Mouse (Mus musculus) MEL (cell line): ENCODE measurements at regions not wholly inside any gene's neighbourhood (a gene's known extent, or its start where the extent isn't known, plus 50 kb on each side); places are given as distances from the start of the nearest gene placed in this dataset.

Experiments
- DNase-seq: peaks from one replicate; pipeline ENCODE4 v3.0.0; 2011; ENCODE audit warnings: low read depth, low spot score
- H3K27ac ChIP-seq: 2 replicates; pipeline ENCODE4 v1.5.1; 2012; ENCODE audit warnings: low read depth, mild to moderate bottlenecking, control low read depth, low read length, moderate library complexity; ENCODE audit not compliant: control insufficient read depth
- H3K27me3 ChIP-seq, 2 experiments: fragments of 150-350 bp in 1 of 2; sonication (generic) in 1 of 2; 2 replicates each; pipeline ENCODE4 v1.6.1; 2012; ENCODE audit warnings: low read length in 2 of 2, mild to moderate bottlenecking in 2 of 2, improper control_type of control experiment in 1 of 2, moderate library complexity in 1 of 2; ENCODE audit not compliant: insufficient read depth in 2 of 2, control insufficient read depth in 1 of 2
- H3K36me3 ChIP-seq, 2 experiments: 2 replicates each; pipeline ENCODE4 v1.6.1; 2012 to 2014; ENCODE audit warnings: low read length in 2 of 2, improper control_type of control experiment in 1 of 2, inconsistent platforms in 1 of 2, mild to moderate bottlenecking in 1 of 2; ENCODE audit not compliant: insufficient read depth in 2 of 2, control insufficient read depth in 1 of 2
- H3K4me1 ChIP-seq, 2 experiments: fragments of 150-350 bp in 1 of 2; sonication (generic) in 1 of 2; 2 replicates each; pipeline ENCODE4 v1.6.1; 2012; ENCODE audit warnings: low read length in 2 of 2, improper control_type of control experiment in 1 of 2, mild to moderate bottlenecking in 1 of 2; ENCODE audit not compliant: insufficient read depth in 2 of 2, control insufficient read depth in 1 of 2
- H3K4me3 ChIP-seq, 2 experiments: fragments of 150-350 bp in 1 of 2; sonication (generic) in 1 of 2; 2 replicates each; pipeline ENCODE4 v1.5.1; 2012; ENCODE audit warnings: low read depth in 2 of 2, low read length in 2 of 2, mild to moderate bottlenecking in 2 of 2, moderate library complexity in 2 of 2, control low read depth in 1 of 2, improper control_type of control experiment in 1 of 2; ENCODE audit not compliant: control insufficient read depth in 1 of 2, insufficient read depth in 1 of 2
- H3K79me2 ChIP-seq: 2 replicates; pipeline ENCODE4 v1.6.1; 2012; ENCODE audit warnings: mild to moderate bottlenecking, low read length, moderate library complexity; ENCODE audit not compliant: control insufficient read depth, poor library complexity, insufficient read depth
- H3K9ac ChIP-seq: 2 replicates; pipeline ENCODE4 v1.6.1; 2012; ENCODE audit warnings: low read depth, mild to moderate bottlenecking, control low read depth, low read length, moderate library complexity; ENCODE audit not compliant: control insufficient read depth, poor library complexity, severe bottlenecking
- H3K9me3 ChIP-seq: fragments of 150-350 bp; sonication (generic); replicated peaks from 2 replicates; pipeline ENCODE4 v1.6.1; 2012; ENCODE audit warnings: mild to moderate bottlenecking, low read length, improper control_type of control experiment, moderate library complexity; ENCODE audit not compliant: insufficient read depth
- CHD1 ChIP-seq: IDR thresholded peaks from 2 replicates; pipeline ENCODE4 v1.6.1; 2012; ENCODE audit warnings: low read depth, mild to moderate bottlenecking, inconsistent platforms, low read length, improper control_type of control experiment
- CTCF ChIP-seq, 3 experiments: IDR thresholded peaks in 2 of 3; conservative IDR thresholded peaks in 1 of 3; 2 replicates each; pipeline ENCODE4 v1.5.1; 2011 to 2012; ENCODE audit warnings: low read length in 3 of 3, low read depth in 2 of 3, mild to moderate bottlenecking in 2 of 3, improper control_type of control experiment in 1 of 3, inconsistent platforms in 1 of 3, mixed read lengths in 1 of 3, moderate library complexity in 1 of 3; ENCODE audit not compliant: control insufficient read depth in 1 of 3, insufficient read depth in 1 of 3, poor library complexity in 1 of 3, severe bottlenecking in 1 of 3
- E2F4 ChIP-seq: IDR thresholded peaks from 2 replicates; pipeline ENCODE4 v1.6.1; 2011; ENCODE audit warnings: low read depth, low read length, improper control_type of control experiment, borderline replicate concordance
- ETS1 ChIP-seq: IDR thresholded peaks from 2 replicates; pipeline ENCODE4 v1.6.1; 2012; ENCODE audit warnings: low read depth, mild to moderate bottlenecking, inconsistent platforms, low read length, improper control_type of control experiment, moderate library complexity
- GATA1 ChIP-seq: IDR thresholded peaks from 2 replicates; pipeline ENCODE4 v1.6.1; 2011; ENCODE audit warnings: low read depth, low read length, improper control_type of control experiment
- KAT2A ChIP-seq: conservative IDR thresholded peaks from 2 replicates; pipeline ENCODE4 v1.6.1; 2012; ENCODE audit warnings: low read depth, low read length, improper control_type of control experiment, inconsistent platforms
- MAFK ChIP-seq: IDR thresholded peaks from 2 replicates; pipeline ENCODE4 v1.6.1; 2011; ENCODE audit warnings: low read depth, mild to moderate bottlenecking, low read length, improper control_type of control experiment, borderline replicate concordance
- MAX ChIP-seq: IDR thresholded peaks from 2 replicates; pipeline ENCODE4 v1.6.1; 2011; ENCODE audit warnings: low read length, improper control_type of control experiment
- MAZ ChIP-seq: IDR thresholded peaks from 2 replicates; pipeline ENCODE4 v1.6.1; 2012; ENCODE audit warnings: low read depth, mild to moderate bottlenecking, inconsistent platforms, low read length, improper control_type of control experiment
- MXI1 ChIP-seq: IDR thresholded peaks from 2 replicates; pipeline ENCODE4 v1.6.1; 2011; ENCODE audit warnings: mild to moderate bottlenecking, low read depth, low read length, improper control_type of control experiment
- NELFE ChIP-seq: IDR thresholded peaks from 2 replicates; pipeline ENCODE4 v1.6.1; 2011; ENCODE audit warnings: low read depth, low read length, improper control_type of control experiment
- NRF1 ChIP-seq: IDR thresholded peaks from 2 replicates; pipeline ENCODE4 v1.6.1; 2014; ENCODE audit warnings: low read depth, mild to moderate bottlenecking, inconsistent platforms, low read length, improper control_type of control experiment, moderate library complexity; ENCODE audit not compliant: poor library complexity, insufficient read depth, severe bottlenecking
- POLR2A ChIP-seq, 2 experiments: IDR thresholded peaks; 2 replicates each; pipeline ENCODE4 v1.6.1; 2011 to 2012; ENCODE audit warnings: low read length in 2 of 2, mild to moderate bottlenecking in 2 of 2, control low read depth in 1 of 2, improper control_type of control experiment in 1 of 2, low read depth in 1 of 2, moderate library complexity in 1 of 2; ENCODE audit not compliant: control insufficient read depth in 1 of 2, insufficient read depth in 1 of 2, poor library complexity in 1 of 2
- POLR2AphosphoS5 ChIP-seq: IDR thresholded peaks from 2 replicates; pipeline ENCODE4 v1.6.1; 2012; ENCODE audit warnings: low read depth, borderline replicate concordance, mild to moderate bottlenecking, inconsistent platforms, low read length, moderate library complexity, mixed read lengths
- SIN3A ChIP-seq: IDR thresholded peaks from 2 replicates; pipeline ENCODE4 v1.6.1; 2012; ENCODE audit warnings: low read length, improper control_type of control experiment, inconsistent platforms
- SMC3 ChIP-seq: IDR thresholded peaks from 2 replicates; pipeline ENCODE4 v1.6.1; 2011; ENCODE audit warnings: low read depth, low read length, improper control_type of control experiment
- TBP ChIP-seq: IDR thresholded peaks from 2 replicates; pipeline ENCODE4 v1.8.0; 2011; ENCODE audit warnings: low read depth, low read length, improper control_type of control experiment
- TCF12 ChIP-seq: IDR thresholded peaks from 2 replicates; pipeline ENCODE4 v1.6.1; 2014; ENCODE audit warnings: low read depth, mild to moderate bottlenecking, inconsistent platforms, low read length, improper control_type of control experiment, moderate library complexity
- USF1 ChIP-seq: IDR thresholded peaks from 2 replicates; pipeline ENCODE4 v1.6.1; 2014; ENCODE audit warnings: low read depth, mild to moderate bottlenecking, inconsistent platforms, low read length, improper control_type of control experiment, moderate library complexity
- USF2 ChIP-seq, 2 experiments: IDR thresholded peaks; 2 replicates each; pipeline ENCODE4 v1.6.1; 2011 to 2012; ENCODE audit warnings: improper control_type of control experiment in 2 of 2, low read length in 2 of 2, borderline replicate concordance in 1 of 2, inconsistent platforms in 1 of 2, low read depth in 1 of 2, mild to moderate bottlenecking in 1 of 2; ENCODE audit not compliant: insufficient read depth in 1 of 2
- ZKSCAN1 ChIP-seq: IDR thresholded peaks from 2 replicates; pipeline ENCODE4 v1.6.1; 2012; ENCODE audit warnings: low read depth, mild to moderate bottlenecking, inconsistent platforms, low read length, improper control_type of control experiment, moderate library complexity
- ZMIZ1 ChIP-seq: IDR thresholded peaks from 2 replicates; pipeline ENCODE4 v1.6.1; 2012; ENCODE audit warnings: low read depth, mild to moderate bottlenecking, inconsistent platforms, low read length, improper control_type of control experiment, moderate library complexity
- ZNF384 ChIP-seq: IDR thresholded peaks from 2 replicates; pipeline ENCODE4 v1.6.1; 2012; ENCODE audit warnings: low read depth, mild to moderate bottlenecking, inconsistent platforms, low read length, improper control_type of control experiment

DNA sequence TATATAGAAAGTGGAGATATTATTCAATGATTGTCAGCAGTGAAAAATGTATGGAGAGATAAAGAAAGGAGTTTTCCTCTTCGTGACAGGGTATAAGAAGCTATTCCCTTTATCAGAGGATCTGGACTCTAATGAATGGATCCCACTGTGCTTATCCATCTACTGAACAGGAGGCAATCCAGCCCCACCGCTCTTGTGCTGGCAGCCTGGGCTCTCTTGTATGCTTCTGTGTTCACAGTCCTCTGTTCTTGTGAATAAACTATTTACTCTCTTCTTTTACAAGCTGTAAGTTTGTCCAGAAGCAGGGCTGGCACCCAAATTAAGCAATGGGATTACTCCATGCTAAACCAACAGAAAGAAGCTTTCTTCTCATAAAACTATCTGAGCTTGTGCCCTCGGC lies 401.8 kb downstream of the Tlr4 start:
- no peak overlapping the region for H3K9ac ChIP-seq
- H3K36me3 ChIP-seq: no peaks in the 10 kb centered on the region
- H3K27ac ChIP-seq: no peak overlapping the region
- no peaks in the 10 kb centered on the region for H3K27me3 ChIP-seq
- H3K4me1 ChIP-seq: no peaks in the 10 kb centered on the region
- DNase-seq: no peak
- H3K9me3 ChIP-seq: no peaks in the 10 kb centered on the region
- TF ChIP-seq POLR2AphosphoS5: no peak
- TF ChIP-seq MAFK: no peak
- no peak for TF ChIP-seq USF2 (IDR thresholded peaks at IDR 0.05; ENCODE audit: borderline replicate concordance in 1 of 2, insufficient read depth in 1 of 2, low read depth in 1 of 2, low read length in 2 of 2)
- no peak for TF ChIP-seq NRF1
- no peak overlapping the region for H3K4me3 ChIP-seq
- H3K79me2 ChIP-seq: no peaks in the 10 kb centered on the region

DNA sequence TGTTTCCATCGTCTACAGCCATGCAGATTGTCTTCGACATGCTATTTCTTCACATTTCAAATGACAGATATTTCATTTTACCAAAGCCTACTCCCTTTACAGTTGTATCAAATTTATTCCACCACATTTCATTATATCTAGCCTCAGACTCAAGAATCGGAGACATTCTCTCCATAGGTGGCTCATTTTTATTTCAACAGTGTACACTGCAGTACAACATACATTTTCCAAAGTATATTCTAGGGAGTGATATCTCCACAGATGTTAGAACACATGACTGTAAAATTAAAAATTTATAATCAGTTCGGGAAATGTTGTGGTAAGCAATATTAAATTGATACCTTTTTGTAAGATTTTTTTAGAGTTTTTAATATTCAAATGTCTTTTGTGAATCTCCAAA lies 446.2 kb downstream of the Tlr4 start:
- Histone ChIP-seq H3K9me3 (no peaks in the 10 kb centered on the region), H3K27me3 (no peaks in the 10 kb centered on the region), H3K36me3 (no peaks in the 10 kb centered on the region), H3K4me1 (no peaks in the 10 kb centered on the region), H3K27ac (no peak overlapping the region), H3K9ac (no peak overlapping the region), H3K79me2 (no peaks in the 10 kb centered on the region), H3K4me3 (no peak overlapping the region)
- no peak for TF ChIP-seq POLR2A (IDR thresholded peaks at IDR 0.05; ENCODE audit: control insufficient read depth in 1 of 2, insufficient read depth in 1 of 2, low read depth in 1 of 2, low read length in 2 of 2, poor library complexity in 1 of 2)
- TF ChIP-seq ZMIZ1: no peak
- no peak for TF ChIP-seq POLR2AphosphoS5
- TF ChIP-seq MAX: no peak
- TF ChIP-seq SIN3A: no peak
- no peak for TF ChIP-seq KAT2A
- no peak for TF ChIP-seq MXI1
- no peak for TF ChIP-seq SMC3
- DNase-seq: no peak

DNA sequence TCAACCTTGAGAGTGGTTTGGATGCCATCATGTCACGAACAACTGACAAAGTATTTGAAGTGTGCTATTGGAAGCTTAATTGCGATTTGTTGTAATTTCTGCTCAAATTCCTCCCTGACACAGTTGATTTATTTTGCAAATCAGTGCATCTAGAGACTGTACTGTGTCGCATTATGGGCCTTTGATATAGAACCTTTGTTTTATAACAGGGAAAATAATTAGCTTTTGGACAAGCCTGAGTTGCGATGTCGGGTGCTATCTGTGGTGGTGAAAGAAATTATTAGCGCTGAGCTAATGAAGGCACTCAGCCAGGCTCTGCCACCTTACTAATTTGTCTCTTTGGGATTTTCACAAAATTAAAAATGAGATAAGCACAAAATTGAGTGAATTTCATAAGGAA lies 473.6 kb downstream of the Tlr4 start:
- no peak overlapping the region for H3K4me3 ChIP-seq
- H3K9me3 ChIP-seq: no peaks in the 10 kb centered on the region
- no peaks in the 10 kb centered on the region for H3K79me2 ChIP-seq
- no peak overlapping the region for H3K27ac ChIP-seq
- DNase-seq: no peak
- TF ChIP-seq GATA1 (no peak), ETS1 (no peak), TBP (no peak), NELFE (no peak), MAX (no peak), CHD1 (no peak), POLR2A (IDR thresholded peaks at IDR 0.05; ENCODE audit: control insufficient read depth in 1 of 2, insufficient read depth in 1 of 2, low read depth in 1 of 2, low read length in 2 of 2, poor library complexity in 1 of 2) (no peak), ZKSCAN1 (no peak), CTCF (IDR thresholded peaks at IDR 0.05 in 2 of 3, conservative IDR thresholded peaks at IDR 0.05 in 1 of 3; ENCODE audit: control insufficient read depth in 1 of 3, insufficient read depth in 1 of 3, low read depth in 2 of 3, low read length in 3 of 3, poor library complexity in 1 of 3, severe bottlenecking in 1 of 3) (no peak), TCF12 (no peak), SMC3 (no peak), E2F4 (no peak), ZNF384 (no peak), MAZ (no peak), NRF1 (no peak), USF1 (no peak)
- no peaks in the 10 kb centered on the region for H3K36me3 ChIP-seq
- H3K4me1 ChIP-seq: no peaks in the 10 kb centered on the region
- H3K9ac ChIP-seq: no peak overlapping the region
- no peaks in the 10 kb centered on the region for H3K27me3 ChIP-seq
